Mouse (Mus musculus): ENCODE results near the gene Car2. TPM values are rescaled to one million over a fixed set of nuclear protein-coding genes. Genes with fewer than 3 reads are reported as not detected.
A peak's percentile ranks its signal among the peaks of the same experiment; 100 is the strongest.

Car2 gene
- polyA plus RNA-seq, 2 experiments, result 1,504 to 2,373 TPM

- H3K9me3 ChIP-seq (ENCODE audit: control insufficient read depth, low read length), result no peaks in the 10 kb centered on the region
- H3K27ac ChIP-seq, result peak overlapping the region; percentile 84
- ATAC-seq (ENCODE audit: insufficient read depth) (no peak), DNase-seq (ENCODE audit: low read depth in 3 of 3, low spot score in 3 of 3) (no peak)
- no peaks in the 10 kb centered on the region for H3K27me3 ChIP-seq (ENCODE audit: control insufficient read depth, insufficient read depth, low read length)
- peaks cover 55 to 59% of the 10 kb centered on the region in 2 experiments for H3K4me1 ChIP-seq (replicated peaks; ENCODE audit: control insufficient read depth in 2 of 2, insufficient read depth in 2 of 2, low read length in 1 of 2)
- peak overlapping the region; percentile 59 for H3K9ac ChIP-seq (replicated peaks)
- no peak overlapping the region for H3K4me3 ChIP-seq (ENCODE audit: insufficient read depth in 1 of 2, low read depth in 2 of 2, low read length in 2 of 2)
- TF ChIP-seq CTCF (IDR thresholded peaks at IDR 0.05; ENCODE audit: low read depth) (no peak), EP300 (IDR thresholded peaks at IDR 0.05; ENCODE audit: low read depth) (peak; percentile 62)
- peak overlapping the region; percentile 35 for H3K4me2 ChIP-seq (ENCODE audit: low read depth)
- 12% methylated on average over 3 of the region's 3 CpGs for WGBS (ENCODE audit: insufficient replicate concordance)
- peaks cover 9% of the 10 kb centered on the region for H3K36me3 ChIP-seq (replicated peaks; ENCODE audit: control insufficient read depth, insufficient read depth, low read depth)
These were observed 3.3 kb upstream of the Car2 start for GRCm38 (mm10) chr3:14882756-14883155.

- peaks cover 36 to 43% of the 10 kb centered on the region in 2 experiments for H3K4me1 ChIP-seq (replicated peaks; ENCODE audit: control insufficient read depth in 2 of 2, insufficient read depth in 2 of 2, low read length in 1 of 2)
- ATAC-seq (ENCODE audit: insufficient read depth) (no peak), DNase-seq (ENCODE audit: low read depth in 3 of 3, low spot score in 3 of 3) (no peak)
- peaks cover 29% of the 10 kb centered on the region for H3K36me3 ChIP-seq (replicated peaks; ENCODE audit: control insufficient read depth, insufficient read depth, low read depth)
- H3K27me3 ChIP-seq (ENCODE audit: control insufficient read depth, insufficient read depth, low read length), result no peaks in the 10 kb centered on the region
- peak overlapping the region; percentile 85 for H3K4me2 ChIP-seq (ENCODE audit: low read depth)
- H3K27ac ChIP-seq, result peak overlapping the region; percentile 71
- TF ChIP-seq EP300 (IDR thresholded peaks at IDR 0.05; ENCODE audit: low read depth), result no peak
- TF ChIP-seq CTCF (IDR thresholded peaks at IDR 0.05; ENCODE audit: low read depth), result no peak
- H3K4me3 ChIP-seq (ENCODE audit: insufficient read depth in 1 of 2, low read depth in 2 of 2, low read length in 2 of 2), result peak overlapping the region; percentile 25 to 85; a peak in 3 of 4 replicates
- H3K9ac ChIP-seq (replicated peaks), result peak overlapping the region; percentile 99
- H3K9me3 ChIP-seq (ENCODE audit: control insufficient read depth, low read length), result no peaks in the 10 kb centered on the region
These were observed 1.2 kb upstream of the Car2 start for GRCm38 (mm10) chr3:14884826-14885225.

GRCm38 (mm10) chr3:14887134-14887666, 1.1 kb downstream of the Car2 start:
- Histone ChIP-seq H3K9me3 (ENCODE audit: control insufficient read depth, low read length) (no peaks in the 10 kb centered on the region), H3K4me3 (ENCODE audit: insufficient read depth in 1 of 2, low read depth in 2 of 2, low read length in 2 of 2) (peak overlapping the region; percentile 85 to 98), H3K9ac (replicated peaks) (peak overlapping the region; percentile 99), H3K27ac (peak overlapping the region; percentile 89), H3K36me3 (replicated peaks; ENCODE audit: control insufficient read depth, insufficient read depth, low read depth) (peaks cover 47% of the 10 kb centered on the region), H3K27me3 (ENCODE audit: control insufficient read depth, insufficient read depth, low read length) (no peaks in the 10 kb centered on the region), H3K4me1 (replicated peaks; ENCODE audit: control insufficient read depth in 2 of 2, insufficient read depth in 2 of 2, low read length in 1 of 2) (peaks cover 23 to 28% of the 10 kb centered on the region in 2 experiments), H3K4me2 (ENCODE audit: low read depth) (peak overlapping the region; percentile 85)
- DNase-seq (ENCODE audit: low read depth in 3 of 3, low spot score in 3 of 3) (no peak), ATAC-seq (ENCODE audit: insufficient read depth) (no peak)
- TF ChIP-seq CTCF (IDR thresholded peaks at IDR 0.05; ENCODE audit: low read depth), result no peak; the same call in 1 of the 2 replicates
- no peak for TF ChIP-seq EP300 (IDR thresholded peaks at IDR 0.05; ENCODE audit: low read depth)
- WGBS (ENCODE audit: insufficient replicate concordance), result 3% methylated on average over 11 of the region's 11 CpGs

- Histone ChIP-seq H3K4me2 (ENCODE audit: low read depth) (peak overlapping the region; percentile 85), H3K4me1 (replicated peaks; ENCODE audit: control insufficient read depth in 2 of 2, insufficient read depth in 2 of 2, low read length in 1 of 2) (peaks cover 19 to 24% of the 10 kb centered on the region in 2 experiments), H3K9ac (replicated peaks) (peak overlapping the region; percentile 99), H3K4me3 (ENCODE audit: insufficient read depth in 1 of 2, low read depth in 2 of 2, low read length in 2 of 2) (peak overlapping the region; percentile 85 to 98), H3K36me3 (replicated peaks; ENCODE audit: control insufficient read depth, insufficient read depth, low read depth) (peaks cover 52% of the 10 kb centered on the region), H3K9me3 (ENCODE audit: control insufficient read depth, low read length) (no peaks in the 10 kb centered on the region), H3K27me3 (ENCODE audit: control insufficient read depth, insufficient read depth, low read length) (no peaks in the 10 kb centered on the region), H3K27ac (peak overlapping the region; percentile 89)
- DNase-seq (ENCODE audit: low read depth in 3 of 3, low spot score in 3 of 3), result no peak
- WGBS (ENCODE audit: insufficient replicate concordance), result 18% methylated on average over 10 of the region's 10 CpGs
- ATAC-seq (ENCODE audit: insufficient read depth), result no peak
- TF ChIP-seq EP300 (IDR thresholded peaks at IDR 0.05; ENCODE audit: low read depth) (no peak; the same call in 1 of the 2 replicates), CTCF (IDR thresholded peaks at IDR 0.05; ENCODE audit: low read depth) (no peak)
These were observed 1.7 kb downstream of the Car2 start for GRCm38 (mm10) chr3:14887686-14888295.

GRCm38 (mm10) chr3:14888549-14888948, 2.5 kb downstream of the Car2 start:
- Histone ChIP-seq H3K4me1 (replicated peaks; ENCODE audit: control insufficient read depth in 2 of 2, insufficient read depth in 2 of 2, low read length in 1 of 2) (peaks cover 12 to 17% of the 10 kb centered on the region in 2 experiments), H3K27me3 (ENCODE audit: control insufficient read depth, insufficient read depth, low read length) (no peaks in the 10 kb centered on the region), H3K4me2 (ENCODE audit: low read depth) (peak overlapping the region; percentile 85), H3K9me3 (ENCODE audit: control insufficient read depth, low read length) (no peaks in the 10 kb centered on the region), H3K4me3 (ENCODE audit: insufficient read depth in 1 of 2, low read depth in 2 of 2, low read length in 2 of 2) (peak overlapping the region; percentile 85 to 98), H3K36me3 (replicated peaks; ENCODE audit: control insufficient read depth, insufficient read depth, low read depth) (peaks cover 56% of the 10 kb centered on the region), H3K9ac (replicated peaks) (peak overlapping the region; percentile 99), H3K27ac (peak overlapping the region; percentile 89)
- no peak for DNase-seq (ENCODE audit: low read depth in 3 of 3, low spot score in 3 of 3)
- 54% methylated on average over 2 of the region's 2 CpGs for WGBS (ENCODE audit: insufficient replicate concordance)
- TF ChIP-seq EP300 (IDR thresholded peaks at IDR 0.05; ENCODE audit: low read depth) (no peak), CTCF (IDR thresholded peaks at IDR 0.05; ENCODE audit: low read depth) (no peak)
- ATAC-seq (ENCODE audit: insufficient read depth), result no peak

All from liver, embryonic 14.5 days (tissue).